Mouse (Mus musculus) ES-E14 (cell line): ENCODE measurements around the gene Plekhs1. TPM values are rescaled to one million over a fixed set of nuclear protein-coding genes. Genes with fewer than 3 reads are reported as not detected.
A peak's percentile ranks its signal among the peaks of the same experiment; 100 is the strongest.

Experiments
- DNase-seq: peaks from one replicate; pipeline ENCODE4 v3.0.0-alpha.2; 2013; ENCODE audit warnings: low read depth, low spot score
- H3K27ac ChIP-seq: 2 replicates; pipeline ENCODE4 v1.5.1; 2012; ENCODE audit warnings: low read depth, mild to moderate bottlenecking, low read length, moderate library complexity, mixed read lengths; ENCODE audit not compliant: poor library complexity, insufficient read depth, severe bottlenecking
- H3K36me3 ChIP-seq: 2 replicates; pipeline ENCODE4 v1.6.1; 2012; ENCODE audit warnings: mild to moderate bottlenecking, low read length, moderate library complexity, mixed read lengths; ENCODE audit not compliant: control insufficient read depth, poor library complexity, insufficient read depth, severe bottlenecking
- H3K4me1 ChIP-seq, 2 experiments: fragments of 150-350 bp in 1 of 2; sonication (generic) in 1 of 2; 2 replicates each; pipeline ENCODE4 v1.6.1; 2012; ENCODE audit warnings: low read length in 2 of 2, mild to moderate bottlenecking in 1 of 2, mixed read lengths in 1 of 2; ENCODE audit not compliant: control insufficient read depth in 2 of 2, insufficient read depth in 2 of 2, poor library complexity in 1 of 2
- H3K4me3 ChIP-seq, 2 experiments: fragments of 150-350 bp in 1 of 2; sonication (generic) in 1 of 2; 2 replicates each; pipeline ENCODE4 v1.5.1; 2012; ENCODE audit warnings: low read length in 2 of 2, low read depth in 1 of 2, mild to moderate bottlenecking in 1 of 2, mixed read lengths in 1 of 2; ENCODE audit not compliant: insufficient read depth in 1 of 2, poor library complexity in 1 of 2, severe bottlenecking in 1 of 2
- H3K9ac ChIP-seq: 2 replicates; pipeline ENCODE4 v1.6.1; 2012; ENCODE audit warnings: low read depth, mild to moderate bottlenecking, low read length, mixed read lengths; ENCODE audit not compliant: poor library complexity, insufficient read depth, severe bottlenecking
- H3K9me3 ChIP-seq: fragments of 150-350 bp; sonication (generic); 2 replicates; pipeline ENCODE4 v1.6.1; 2012; ENCODE audit warnings: low read depth, mild to moderate bottlenecking, low read length; ENCODE audit not compliant: control insufficient read depth, insufficient read depth
- CHD2 ChIP-seq: IDR thresholded peaks from 2 replicates; pipeline ENCODE4 v1.6.1; 2014; ENCODE audit warnings: mild to moderate bottlenecking, low read depth, low read length, inconsistent platforms
- HCFC1 ChIP-seq: IDR thresholded peaks from 2 replicates; pipeline ENCODE4 v1.6.1; 2012; ENCODE audit warnings: low read length, inconsistent platforms, borderline replicate concordance; ENCODE audit not compliant: insufficient read depth
- MAFK ChIP-seq: IDR thresholded peaks from 2 replicates; pipeline ENCODE4 v1.6.1; 2014; ENCODE audit warnings: mild to moderate bottlenecking, low read depth, low read length, inconsistent platforms; ENCODE audit not compliant: insufficient read depth
- ZC3H11A ChIP-seq: IDR thresholded peaks from 2 replicates; pipeline ENCODE4 v1.6.1; 2012; ENCODE audit warnings: low read depth, mild to moderate bottlenecking, inconsistent platforms, low read length, borderline replicate concordance
- ZNF384 ChIP-seq: IDR thresholded peaks from 2 replicates; pipeline ENCODE4 v1.6.1; 2012; ENCODE audit warnings: low read depth, low read length, inconsistent platforms
- in situ Hi-C, 2 experiments: fragments of 600-800 bp; cut with MboI; formaldehyde crosslinking; loops; one replicate each; pipeline ENCODE4 v1.15.1; 2025; ENCODE audit warnings: low sequenced_read_pairs in 2 of 2, inconsistent platforms in 1 of 2; ENCODE audit not compliant: unreplicated experiment in 2 of 2
- total RNA-seq: library from RNA; depleted of rRNA; stranded (reverse); fragments of 300-350 nt; gene quantifications from 2 replicates; pipeline ENCODE4 v1.2.3, GENCODE M21; 2012

The Plekhs1 gene
- total RNA-seq, 1 experiment = 0.36 TPM

DNA sequence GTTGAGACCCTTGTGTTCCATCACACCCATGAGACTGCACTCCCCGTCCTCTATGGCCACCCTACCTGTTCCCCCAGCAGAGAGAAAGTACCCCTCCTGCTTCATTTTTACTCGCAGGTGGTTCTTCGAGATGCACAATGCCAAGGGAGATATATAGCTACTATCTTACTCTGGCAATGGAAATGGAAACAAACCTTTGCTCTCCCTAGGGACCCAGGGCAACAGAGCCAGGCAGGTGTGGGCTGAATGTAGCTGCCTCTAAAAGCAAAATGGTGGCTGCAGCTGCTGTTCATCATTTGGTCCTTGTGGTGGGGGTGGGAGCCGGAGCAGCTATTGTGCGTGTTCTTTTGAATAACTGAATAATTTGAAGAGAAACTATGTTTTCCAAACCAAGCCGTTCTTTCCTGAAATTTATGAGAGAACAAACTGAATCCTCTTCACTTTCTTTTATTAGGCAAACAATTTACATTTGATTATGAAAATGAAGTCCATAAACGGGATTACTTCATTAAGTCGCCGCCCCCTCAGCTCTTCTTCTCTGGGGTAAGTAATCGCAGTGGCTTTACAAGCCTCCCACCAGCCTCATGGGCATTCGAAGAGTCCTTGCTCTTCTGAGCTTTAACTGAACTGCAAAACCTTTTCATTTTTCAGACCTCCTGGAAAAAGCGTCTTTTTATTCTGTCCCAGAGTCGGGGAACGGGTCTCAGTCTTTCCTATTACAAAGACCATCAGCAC lies 9.0 kb downstream of the Plekhs1 start:
- no peaks in the 10 kb centered on the region for H3K9me3 ChIP-seq
- no peak for DNase-seq
- H3K4me3 ChIP-seq = no peak overlapping the region
- H3K4me1 ChIP-seq = no peaks in the 10 kb centered on the region; a peak in 1 of 4 replicates
- H3K9ac ChIP-seq = no peak overlapping the region
- H3K27ac ChIP-seq = no peak overlapping the region
- TF ChIP-seq MAFK = no peak
- TF ChIP-seq ZNF384 = no peak
- TF ChIP-seq CHD2 = no peak
- in situ Hi-C loops = no loop called here
- H3K36me3 ChIP-seq = no peaks in the 10 kb centered on the region

DNA sequence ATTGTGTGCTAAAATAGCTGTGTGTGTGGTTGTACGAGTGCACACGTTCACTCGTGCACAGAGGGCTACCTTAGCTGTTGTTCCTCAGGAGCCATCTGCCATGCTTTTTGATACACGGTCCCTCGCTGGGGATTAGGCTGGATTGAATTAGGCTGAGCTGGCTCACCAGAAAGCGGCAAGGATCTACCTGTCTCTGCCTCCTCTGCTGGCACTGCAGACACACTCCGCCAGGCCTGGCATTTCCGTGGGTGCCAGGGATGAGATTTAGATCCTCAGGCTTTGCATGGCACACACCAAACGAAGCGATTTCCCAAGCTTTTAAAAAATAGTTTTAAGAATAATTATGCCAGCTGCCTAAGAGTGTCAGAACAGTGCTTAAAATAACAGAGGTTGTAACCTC lies 10.5 kb downstream of the Plekhs1 start:
- no peak for DNase-seq
- Histone ChIP-seq H3K4me3 (no peak overlapping the region), H3K27ac (no peak overlapping the region), H3K36me3 (no peaks in the 10 kb centered on the region), H3K4me1 (no peaks in the 10 kb centered on the region; a peak in 1 of 4 replicates), H3K9me3 (no peaks in the 10 kb centered on the region), H3K9ac (no peak overlapping the region)
- TF ChIP-seq MAFK (no peak), ZC3H11A (no peak), ZNF384 (no peak), HCFC1 (no peak), CHD2 (no peak)
- in situ Hi-C loops = no loop called here

DNA sequence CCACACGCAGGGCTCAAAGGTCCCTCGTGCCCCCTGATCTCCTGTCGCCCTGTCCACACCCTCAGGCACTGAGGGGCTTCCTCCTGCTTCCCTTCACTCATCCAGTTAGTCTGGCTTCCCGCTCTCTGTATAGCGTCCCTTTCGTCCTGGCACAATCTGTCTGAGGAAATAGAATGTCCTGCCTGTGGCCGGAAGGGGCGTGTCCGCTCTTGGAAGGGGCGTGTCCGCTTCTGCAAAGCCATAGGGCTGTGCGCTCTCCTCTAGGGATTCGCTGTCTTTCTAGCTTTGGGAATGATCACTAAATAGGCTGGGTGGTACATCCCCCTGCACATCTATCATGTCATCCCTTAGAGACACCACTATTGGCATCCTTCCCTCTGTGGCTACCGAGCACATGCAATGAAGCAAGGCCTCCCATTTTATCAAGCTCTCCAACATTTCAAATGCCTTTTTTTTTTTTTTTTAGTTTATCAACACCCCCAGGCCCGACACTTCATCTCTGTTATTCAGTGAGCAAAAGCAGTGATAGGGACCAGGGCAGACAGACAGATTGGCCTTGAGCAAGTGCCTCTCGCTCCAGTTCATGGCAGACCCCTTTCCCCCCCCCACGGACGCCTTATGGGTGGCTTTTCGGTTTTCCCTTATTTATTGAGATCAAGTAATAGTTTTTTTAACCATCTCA lies 13.6 kb downstream of the Plekhs1 start:
- in situ Hi-C loops = no loop called here
- peaks cover 0 to 2% of the 10 kb centered on the region in 2 experiments; a peak in 1 of 4 replicates for H3K4me1 ChIP-seq
- peak overlapping the region; percentile 58; the same call in 1 of the 2 replicates for H3K9ac ChIP-seq
- H3K27ac ChIP-seq = no peak overlapping the region
- no peaks in the 10 kb centered on the region for H3K36me3 ChIP-seq
- TF ChIP-seq ZNF384 (0 out of 2 replicates have a peak, but pooled peaks have one; percentile 8), ZC3H11A (no peak), MAFK (no peak), HCFC1 (no peak), CHD2 (no peak)
- peak; percentile 50 for DNase-seq
- no peaks in the 10 kb centered on the region for H3K9me3 ChIP-seq
- H3K4me3 ChIP-seq = peak overlapping the region; percentile 62 to 91

DNA sequence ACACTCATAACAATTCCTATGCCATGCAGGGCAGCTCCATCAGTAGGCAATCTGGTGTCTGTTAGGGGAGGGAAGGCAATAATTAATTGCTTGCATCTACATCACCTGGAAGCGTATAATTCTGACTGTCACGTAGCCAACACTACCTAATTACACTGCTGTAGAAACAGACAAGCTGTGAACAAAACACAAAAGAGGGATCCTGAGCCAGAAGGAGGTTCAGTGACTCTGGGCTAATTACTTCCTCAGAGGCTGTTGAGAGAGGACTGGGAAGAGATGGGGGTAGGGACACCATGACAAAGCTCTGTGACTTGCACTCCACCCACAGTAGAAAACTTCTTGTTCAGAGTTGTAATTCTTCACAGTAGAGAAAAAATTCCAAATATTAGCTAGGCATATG lies 15.1 kb downstream of the Plekhs1 start:
- no peak overlapping the region for H3K27ac ChIP-seq
- H3K36me3 ChIP-seq = no peaks in the 10 kb centered on the region
- in situ Hi-C loops = no loop called here
- H3K9ac ChIP-seq = no peak overlapping the region
- TF ChIP-seq ZC3H11A (no peak), ZNF384 (no peak), HCFC1 (no peak), CHD2 (no peak), MAFK (no peak)
- H3K4me3 ChIP-seq = no peak overlapping the region
- H3K4me1 ChIP-seq = peaks cover 0 to 2% of the 10 kb centered on the region in 2 experiments; a peak in 1 of 4 replicates
- H3K9me3 ChIP-seq = no peaks in the 10 kb centered on the region
- DNase-seq = no peak
